Mouse (Mus musculus) frontal cortex, postnatal 36 days (tissue): ENCODE measurements around the gene Pcgf5.
"Not testable (repeated sequence)": the region's sequence is repeated elsewhere in the genome, so short reads cannot be mapped to it uniquely, and the experiment has no call there.

Experiments used
- DNase-seq, 2 experiments: peaks; one replicate each; pipeline ENCODE4 v3.0.0; 2022; ENCODE audit warnings: low spot score in 2 of 2

The Pcgf5 gene

GRCm38 (mm10) chr19:36384426-36384825 is 36.3 kb downstream of the Pcgf5 start:
- DNase-seq = no peak

- DNase-seq = no peak
Measured at GRCm38 (mm10) chr19:36388502-36388901, 40.4 kb downstream of the Pcgf5 start.

DNA sequence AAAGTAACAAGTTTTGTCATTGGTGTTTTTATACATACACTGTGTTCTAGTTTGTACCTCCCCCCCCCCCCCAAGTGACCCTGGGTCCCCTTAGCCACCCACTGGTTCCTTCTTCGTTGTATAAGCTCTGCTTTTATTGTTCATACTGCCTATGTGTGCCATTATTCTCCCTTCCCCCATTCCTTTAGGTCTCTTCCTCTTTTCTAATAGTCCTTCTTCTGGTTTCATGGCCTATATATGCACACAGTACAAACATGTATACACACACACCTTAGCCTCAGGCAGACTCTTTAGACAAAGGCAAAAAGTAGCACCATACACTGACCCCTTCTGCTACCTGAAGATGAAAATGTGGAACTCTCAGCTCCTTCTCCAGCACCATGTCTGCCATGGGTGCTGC is 42.6 kb downstream of the Pcgf5 start:
- no peak for DNase-seq

GRCm38 (mm10) chr19:36398500-36398899 is 50.4 kb downstream of the Pcgf5 start:
- no peak for DNase-seq

- DNase-seq = no peak
Measured at GRCm38 (mm10) chr19:36408352-36409100, 60.4 kb downstream of the Pcgf5 start.

GRCm38 (mm10) chr19:36409280-36409860 is 61.3 kb downstream of the Pcgf5 start:
- peak; percentile 85 to 86 for DNase-seq

- DNase-seq = peak; percentile 20 to 22
Measured at GRCm38 (mm10) chr19:36409861-36410392, 61.8 kb downstream of the Pcgf5 start.

DNA sequence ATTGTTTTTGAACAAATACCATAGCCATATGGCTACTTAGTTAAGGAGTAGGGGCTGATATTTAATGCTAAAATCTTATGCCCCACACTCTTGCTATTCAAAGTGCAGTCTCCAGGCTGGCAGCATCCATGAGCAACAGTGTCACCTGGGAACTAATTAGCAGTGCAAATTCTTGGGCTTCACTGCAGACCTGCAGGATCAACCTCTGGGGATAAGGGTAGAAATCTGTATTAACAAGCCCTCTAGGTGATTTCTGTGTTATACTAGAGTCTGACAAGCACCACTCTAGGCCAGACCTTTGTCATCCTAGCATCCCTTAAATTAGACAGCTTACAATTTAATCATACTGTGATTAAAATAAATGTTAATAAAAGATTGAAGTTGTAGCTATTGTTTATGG is 71.8 kb downstream of the Pcgf5 start:
- DNase-seq = no peak

DNA sequence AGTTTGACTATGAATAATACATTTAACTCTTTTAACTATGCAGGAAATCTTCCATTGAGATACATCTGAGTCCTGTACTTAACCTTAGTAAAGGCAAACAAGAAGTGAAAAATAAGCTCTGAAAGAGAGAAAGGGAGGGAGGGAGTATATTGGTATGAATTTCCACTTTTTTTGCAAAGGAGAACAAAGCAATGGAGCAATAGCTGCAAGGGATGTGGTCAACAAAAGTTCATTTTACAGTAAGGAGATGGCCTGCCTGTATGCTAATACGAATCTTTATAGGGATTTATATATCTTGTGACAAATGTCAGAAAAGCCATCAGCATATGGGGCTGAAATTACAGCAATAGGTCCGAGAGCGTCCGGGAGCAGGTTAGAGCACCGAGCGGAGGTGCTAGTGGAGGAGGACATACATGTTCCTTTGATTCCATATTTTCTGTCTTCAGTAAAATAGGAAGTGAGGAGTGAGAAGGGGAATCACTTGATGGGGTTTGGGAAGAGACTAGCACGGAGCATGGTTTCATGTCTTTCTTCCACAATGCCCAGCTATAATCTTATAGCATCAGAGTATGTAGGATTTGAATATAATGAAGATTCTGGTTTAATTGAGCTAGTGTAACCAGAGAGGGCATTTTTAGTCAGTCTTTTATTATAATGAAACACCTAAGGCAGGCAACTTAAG is 79.2 kb downstream of the Pcgf5 start:
- DNase-seq = no peak

DNA sequence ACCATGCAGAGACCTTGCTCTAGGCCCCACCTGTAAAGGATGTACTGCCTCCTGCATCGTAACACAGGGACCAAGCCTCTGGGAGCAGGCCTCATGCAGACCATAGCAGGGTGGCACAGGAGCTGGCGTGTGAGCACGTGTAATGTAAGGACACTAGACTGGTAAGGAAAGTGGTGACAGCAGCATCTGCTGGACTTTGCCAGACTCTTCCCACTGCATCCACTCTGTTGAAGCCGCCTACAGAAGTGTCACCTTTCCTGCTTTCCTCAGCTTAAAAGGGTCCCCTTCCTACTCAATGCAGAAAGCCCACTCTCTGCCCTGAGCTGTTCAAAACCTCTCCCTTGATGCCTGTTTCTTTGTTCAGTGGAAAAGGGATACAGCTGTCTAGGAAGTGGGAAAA is 80.0 kb downstream of the Pcgf5 start:
- DNase-seq = peak in 1 of 2 experiments; percentile 12

DNA sequence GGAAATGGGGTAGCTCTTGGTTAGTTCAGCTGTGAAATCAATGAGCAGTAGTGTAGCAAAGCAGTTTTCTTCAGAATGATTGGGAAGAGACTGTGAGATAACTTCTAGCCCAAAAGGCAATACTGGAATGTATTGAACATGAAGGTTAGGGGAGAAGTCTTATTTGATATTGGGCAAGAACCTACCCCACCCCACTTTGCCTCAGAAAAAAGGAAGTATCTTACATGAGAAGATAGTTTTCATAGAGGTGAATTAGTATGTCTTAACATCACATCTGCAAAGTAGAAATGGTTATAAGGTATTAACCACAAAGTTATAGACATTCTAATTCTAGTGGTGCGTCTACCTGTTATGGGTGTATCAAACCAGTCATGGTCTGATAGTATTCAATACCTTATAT is 81.2 kb downstream of the Pcgf5 start:
- DNase-seq = no peak

GRCm38 (mm10) chr19:36433161-36433560 is 85.1 kb downstream of the Pcgf5 start:
- no peak for DNase-seq

DNA sequence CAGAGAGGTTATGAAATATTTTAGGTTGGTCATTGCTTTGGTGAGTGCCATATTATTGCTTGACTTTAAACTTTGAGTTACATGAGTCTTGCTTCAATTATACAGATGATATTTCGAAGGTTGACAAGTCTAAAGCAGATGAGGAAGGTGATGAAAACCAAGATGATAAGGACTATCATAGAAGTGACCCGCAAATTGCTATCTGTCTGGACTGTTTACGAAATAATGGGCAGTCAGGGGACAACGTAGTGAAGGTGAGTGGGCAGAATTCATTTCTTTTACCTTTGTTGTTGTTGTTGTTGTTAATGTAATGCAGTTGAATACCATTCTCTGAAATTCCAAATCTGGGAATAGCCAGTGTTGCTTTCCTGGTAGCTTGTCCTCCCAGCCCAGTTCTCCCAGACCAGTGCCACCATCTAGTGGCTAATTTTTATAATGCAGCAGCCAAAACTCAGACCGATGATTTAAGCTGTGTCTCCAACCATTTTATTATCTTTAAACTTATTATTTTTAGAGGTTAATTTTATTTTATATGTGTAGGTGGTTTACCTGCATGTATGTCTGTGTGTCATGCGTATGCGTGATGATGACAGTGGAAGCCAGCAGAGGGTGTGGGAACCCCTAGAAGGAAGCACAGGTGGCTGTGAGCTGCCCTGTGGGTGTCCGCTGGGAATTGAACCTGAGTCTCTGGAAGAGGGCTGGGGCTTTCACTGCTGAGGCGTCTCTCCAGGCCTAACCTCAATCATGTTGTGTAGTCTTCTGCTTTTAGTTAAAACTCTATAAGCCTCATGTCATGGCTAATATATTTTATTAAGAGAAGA is 92.0 kb downstream of the Pcgf5 start:
- peak; percentile 33 to 54 for DNase-seq

- no peak for DNase-seq
Measured at GRCm38 (mm10) chr19:36450997-36451608, 103.0 kb downstream of the Pcgf5 start.

DNA sequence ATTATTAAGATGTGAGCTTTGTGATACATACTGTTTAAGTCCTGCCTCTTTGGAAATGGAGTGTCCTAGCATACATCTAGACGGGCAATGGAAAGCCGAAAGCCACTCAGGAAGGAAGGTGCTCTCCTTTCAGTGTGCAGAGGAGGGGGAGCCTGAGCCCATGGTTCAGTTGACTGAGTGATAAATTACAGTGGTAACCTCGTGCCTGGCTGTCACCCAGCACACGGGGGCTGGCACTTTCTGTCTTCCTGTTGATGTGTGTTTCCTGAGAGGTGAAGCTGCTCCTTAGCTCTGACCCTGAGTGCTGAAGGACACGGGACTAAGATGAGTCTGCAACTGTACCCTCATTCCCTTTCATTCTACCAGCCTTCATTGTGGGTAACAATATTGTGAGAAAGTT is 103.6 kb downstream of the Pcgf5 start:
- no peak for DNase-seq

DNA sequence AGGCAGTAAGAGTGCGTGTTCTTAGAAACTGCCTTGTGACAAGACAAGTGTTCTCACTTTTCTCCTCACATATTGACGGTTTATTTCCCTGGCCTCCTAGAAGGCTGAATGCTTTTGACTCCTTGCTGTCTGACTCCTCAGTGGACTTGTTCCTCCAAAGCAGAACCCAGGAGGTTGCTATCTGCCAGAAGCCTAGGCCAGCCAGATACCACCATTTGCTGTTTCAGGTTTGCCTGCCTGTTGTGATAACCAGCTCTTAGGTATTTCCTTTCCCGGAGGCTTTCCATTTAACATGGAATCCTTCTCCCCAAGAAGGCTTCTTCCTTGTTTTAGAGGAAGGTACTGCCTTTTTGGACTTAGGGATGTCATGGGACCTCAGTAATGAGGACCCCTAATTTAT is 104.1 kb downstream of the Pcgf5 start:
- DNase-seq = not testable (repeated sequence)

DNA sequence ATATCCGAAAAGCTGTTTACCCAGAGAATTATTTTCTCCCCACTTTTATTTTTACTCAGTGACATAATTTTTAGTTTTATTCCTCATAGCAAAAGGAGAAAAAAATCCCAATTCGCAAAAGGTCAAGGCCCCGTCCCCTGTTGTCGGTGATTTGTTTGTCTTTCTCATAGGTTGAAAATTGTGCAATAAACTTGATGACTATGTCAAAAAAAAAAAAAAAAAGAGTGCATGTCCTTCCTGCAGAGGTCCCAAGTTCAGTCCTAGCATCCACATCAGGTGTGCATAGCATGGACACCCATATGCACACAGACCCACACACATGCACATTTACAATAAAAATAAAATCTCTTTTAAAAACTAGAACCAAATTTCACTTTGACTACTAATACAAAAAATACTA is 105.3 kb downstream of the Pcgf5 start:
- DNase-seq = no peak

- DNase-seq = peak; percentile 74 to 81
Measured at GRCm38 (mm10) chr19:36470106-36470505, 122.0 kb downstream of the Pcgf5 start.

GRCm38 (mm10) chr19:36471325-36471724 is 123.2 kb downstream of the Pcgf5 start:
- no peak for DNase-seq

- DNase-seq = no peak
Measured at GRCm38 (mm10) chr19:36476596-36476995, 128.5 kb downstream of the Pcgf5 start.

DNA sequence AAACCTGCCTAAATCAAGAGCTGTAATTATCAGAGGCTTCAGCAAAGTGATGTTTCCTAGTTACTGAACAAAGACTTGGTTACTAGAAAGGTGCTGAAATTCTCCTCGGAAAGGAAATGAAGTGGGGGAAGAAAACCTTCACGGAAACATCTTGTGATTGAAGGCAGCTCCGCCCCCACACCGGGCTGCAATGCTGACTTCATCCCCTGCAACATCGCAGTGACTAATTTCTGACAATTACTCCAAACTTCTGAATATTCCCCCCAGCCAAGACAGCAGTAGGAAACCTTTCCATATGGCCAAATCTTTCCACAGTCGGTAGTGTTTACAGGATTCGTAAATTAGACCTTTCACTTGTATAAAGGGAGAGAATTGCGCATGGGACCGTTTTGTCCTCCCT is 129.0 kb downstream of the Pcgf5 start:
- peak; percentile 39 to 50 for DNase-seq
